Mouse (Mus musculus): ENCODE measurements at regions not wholly inside any gene's neighbourhood (a gene's known extent, or its start where the extent isn't known, plus 50 kb on each side); places are given as distances from the start of the nearest gene placed in this dataset.

- TF ChIP-seq CTCF (IDR thresholded peaks at IDR 0.05; ENCODE audit: low read depth, low read length): no peak
- TF ChIP-seq POLR2A (IDR thresholded peaks at IDR 0.05; ENCODE audit: extremely low read depth, insufficient read depth, low read length): no peak
Measured at GRCm38 (mm10) chr7:63990312-63991028, 51.8 kb upstream of the Klf13 start.

Data from liver, adult 2 months (tissue).